Mouse (Mus musculus): Measurements from ENCODE around the gene Krt87. TPM values are rescaled to one million over a fixed set of nuclear protein-coding genes. Genes with fewer than 3 reads are reported as not detected.
A peak's percentile ranks its signal among the peaks of the same experiment; 100 is the strongest.

Krt87 gene
- polyA plus RNA-seq (2021) = not detected

GRCm38 (mm10) chr15:101438555-101438954, at the start of gene Krt87:
TSS of gene Krt87 (minus strand) at chr15:101438804.
- no peak for TF ChIP-seq CTCF (IDR thresholded peaks at IDR 0.05)
- ChIA-PET POLR2A (no interaction called here), CTCF (no interaction called here)
- no peak for DNase-seq (ENCODE audit: low read depth, low spot score)
- in situ Hi-C loops (cut with MboI; ENCODE audit: low pct_unique_long_range_greater_than_20kb) = no loop called here
- no peak for ATAC-seq
- peaks cover 20% of the 10 kb centered on the region for H3K27me3 ChIP-seq

- ATAC-seq = no peak
- no peak for DNase-seq (ENCODE audit: low read depth, low spot score)
- in situ Hi-C loops (cut with MboI; ENCODE audit: low pct_unique_long_range_greater_than_20kb) = no loop called here
- TF ChIP-seq CTCF (IDR thresholded peaks at IDR 0.05) = no peak
- ChIA-PET CTCF (interaction anchor here (0.8 kb wide), 1 partner anchor 12 kb away, joined by 3 read pairs; no protein-coding TSS in a partner anchor), POLR2A (no interaction called here)
- H3K27me3 ChIP-seq = no peaks in the 10 kb centered on the region
These were observed 47.5 kb upstream of the Krt87 start for GRCm38 (mm10) chr15:101485911-101486635.

GRCm38 (mm10) chr15:101484939-101485338, 46.3 kb upstream of the Krt87 start:
- no peak for TF ChIP-seq CTCF (IDR thresholded peaks at IDR 0.05)
- ATAC-seq (peak; percentile 13), DNase-seq (ENCODE audit: low read depth, low spot score) (no peak)
- in situ Hi-C loops (cut with MboI; ENCODE audit: low pct_unique_long_range_greater_than_20kb) = no loop called here
- POLR2A ChIA-PET = no interaction called here
- CTCF ChIA-PET = interaction anchor here (1.1 kb wide), 1 partner anchor 12 kb away, joined by 4 read pairs; no protein-coding TSS in a partner anchor
- H3K27me3 ChIP-seq = no peaks in the 10 kb centered on the region

GRCm38 (mm10) chr15:101483646-101484045, 45.0 kb upstream of the Krt87 start:
- no peak for TF ChIP-seq CTCF (IDR thresholded peaks at IDR 0.05)
- in situ Hi-C loops (cut with MboI; ENCODE audit: low pct_unique_long_range_greater_than_20kb) = no loop called here
- CTCF ChIA-PET = no interaction called here
- no peak for ATAC-seq
- H3K27me3 ChIP-seq = peaks cover 4% of the 10 kb centered on the region
- DNase-seq (ENCODE audit: low read depth, low spot score) = no peak
- POLR2A ChIA-PET = no interaction called here

- POLR2A ChIA-PET = no interaction called here
- ATAC-seq = no peak
- no peak for DNase-seq (ENCODE audit: low read depth, low spot score)
These were observed 43.5 kb upstream of the Krt87 start for GRCm38 (mm10) chr15:101482056-101482455.

GRCm38 (mm10) chr15:101479666-101480060, 41.1 kb upstream of the Krt87 start:
- in situ Hi-C loops (cut with MboI; ENCODE audit: low pct_unique_long_range_greater_than_20kb) = no loop called here
- H3K27me3 ChIP-seq = peaks cover 16% of the 10 kb centered on the region
- no peak for ATAC-seq

More at GRCm38 (mm10) chr15:101482056-101482455, 43.5 kb upstream of the Krt87 start:
- TF ChIP-seq CTCF (IDR thresholded peaks at IDR 0.05) = no peak
- CTCF ChIA-PET = no interaction called here
- H3K27me3 ChIP-seq = peaks cover 13% of the 10 kb centered on the region
- in situ Hi-C loops (cut with MboI; ENCODE audit: low pct_unique_long_range_greater_than_20kb) = no loop called here

GRCm38 (mm10) chr15:101479007-101479665, 40.5 kb upstream of the Krt87 start:
- DNase-seq (ENCODE audit: low read depth, low spot score) (no peak), ATAC-seq (no peak)
- TF ChIP-seq CTCF (IDR thresholded peaks at IDR 0.05) = no peak
- CTCF ChIA-PET = no interaction called here
- in situ Hi-C loops (cut with MboI; ENCODE audit: low pct_unique_long_range_greater_than_20kb) = no loop called here
- POLR2A ChIA-PET = interaction anchor here (0.6 kb wide), 1 partner anchor 30 kb away, joined by 3 read pairs; no protein-coding TSS in a partner anchor
- H3K27me3 ChIP-seq = peaks cover 16% of the 10 kb centered on the region

More at GRCm38 (mm10) chr15:101479666-101480060, 41.1 kb upstream of the Krt87 start:
- CTCF ChIA-PET = no interaction called here
- TF ChIP-seq CTCF (IDR thresholded peaks at IDR 0.05) = no peak
- DNase-seq (ENCODE audit: low read depth, low spot score) = no peak
- POLR2A ChIA-PET = interaction anchor here (0.6 kb wide), 1 partner anchor 31 kb away, joined by 3 read pairs; no protein-coding TSS in a partner anchor

GRCm38 (mm10) chr15:101472952-101473528, 34.4 kb upstream of the Krt87 start, which contains the start of gene Krt86:
TSS of gene Krt86 (plus strand) at chr15:101473478.
- POLR2A ChIA-PET = no interaction called here
- H3K27me3 ChIP-seq = peaks cover 15% of the 10 kb centered on the region
- CTCF ChIA-PET = interaction anchor here (1.0 kb wide), 1 partner anchor 24 kb away, joined by 3 read pairs; no protein-coding TSS in a partner anchor
- no peak for TF ChIP-seq CTCF (IDR thresholded peaks at IDR 0.05)
- DNase-seq (ENCODE audit: low read depth, low spot score) = no peak
- ATAC-seq = peak; percentile 49
- in situ Hi-C loops (cut with MboI; ENCODE audit: low pct_unique_long_range_greater_than_20kb) = no loop called here

- ChIA-PET POLR2A (no interaction called here), CTCF (interaction anchor here (1.4 kb wide), 1 partner anchor 10 kb away, joined by 3 read pairs; no protein-coding TSS in a partner anchor)
- DNase-seq (ENCODE audit: low read depth, low spot score) (no peak), ATAC-seq (no peak)
- peaks cover 3% of the 10 kb centered on the region for H3K27me3 ChIP-seq
- in situ Hi-C loops (cut with MboI; ENCODE audit: low pct_unique_long_range_greater_than_20kb) = no loop called here
- TF ChIP-seq CTCF (IDR thresholded peaks at IDR 0.05) = no peak
These were observed 30.5 kb upstream of the Krt87 start for GRCm38 (mm10) chr15:101469093-101469492.

GRCm38 (mm10) chr15:101463651-101464050, 25.0 kb upstream of the Krt87 start, which contains the start of gene Krt81:
TSS of gene Krt81 (minus strand) at chr15:101463751.
- TF ChIP-seq CTCF (IDR thresholded peaks at IDR 0.05) = no peak
- in situ Hi-C loops (cut with MboI; ENCODE audit: low pct_unique_long_range_greater_than_20kb) = no loop called here
- ChIA-PET POLR2A (no interaction called here), CTCF (no interaction called here)
- H3K27me3 ChIP-seq = no peaks in the 10 kb centered on the region
- DNase-seq (ENCODE audit: low read depth, low spot score) (no peak), ATAC-seq (no peak)
